Mouse (Mus musculus) CD4-positive naive resting alpha-beta T cell, adult 76 days (primary cell): Measurements from ENCODE around the gene Olfr960. TPM values are rescaled to one million over a fixed set of nuclear protein-coding genes. Genes with fewer than 3 reads are reported as not detected.

Source experiments
- total RNA-seq: library from RNA; stranded (reverse); gene quantifications from one replicate; pipeline ENCODE4 v1.2.4, GENCODE M21; 2023

Olfr960 gene
- total RNA-seq, result not detected

DNA sequence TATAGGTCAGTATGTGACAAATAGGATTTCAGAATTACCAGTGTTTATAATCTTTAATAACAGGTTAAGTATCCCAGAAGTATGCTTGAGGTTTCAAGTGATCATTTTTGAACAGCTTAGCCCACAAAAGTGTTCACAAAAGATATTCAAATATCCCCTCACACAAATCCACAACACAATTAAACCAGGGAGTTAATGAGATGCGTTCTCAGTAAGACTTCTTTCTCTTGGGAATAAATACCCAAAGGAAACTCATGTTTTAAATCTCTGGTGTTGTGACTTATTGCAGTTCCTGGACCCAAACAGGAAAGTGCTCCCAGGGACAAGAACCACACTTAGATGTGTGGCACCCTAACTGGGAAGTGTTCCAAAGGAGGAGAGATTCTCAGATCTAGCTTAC lies at the start of gene Olfr960:
Olfr960 (plus strand) TSS at position 301 of the 400 bp plus-strand sequence.

GRCm38 (mm10) chr9:39575469-39575868 lies 45.7 kb upstream of the Olfr960 start, which contains the start of gene Olfr959:
Olfr959 (minus strand) TSS chr9:39575569.

GRCm38 (mm10) chr9:39603999-39604453 lies 17.1 kb upstream of the Olfr960 start, which contains the start of gene AW551984:
AW551984 (minus strand) TSS chr9:39604403.

DNA sequence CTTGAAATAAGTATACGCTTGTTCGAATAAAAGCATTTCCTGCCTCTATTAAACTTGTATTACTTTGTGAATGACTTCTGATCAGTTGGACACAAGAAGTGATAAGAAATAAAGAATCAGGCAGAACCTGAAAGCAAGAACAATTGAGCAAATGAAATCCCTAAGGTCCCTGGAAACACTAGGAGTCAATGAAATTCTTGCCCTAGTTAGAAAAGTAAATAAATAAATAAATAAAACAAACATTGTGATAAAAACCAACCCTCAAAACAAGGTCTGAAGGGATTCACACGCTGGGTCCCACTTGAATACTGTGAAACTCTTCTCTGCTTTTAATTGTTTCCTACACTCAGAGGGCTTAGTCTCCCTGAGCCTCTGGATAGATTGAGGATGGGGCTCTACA lies 10.8 kb upstream of the Olfr960 start, which contains the start of gene Olfr148:
Olfr148 (plus strand) TSS at position 301 of the 400 bp plus-strand sequence.

DNA sequence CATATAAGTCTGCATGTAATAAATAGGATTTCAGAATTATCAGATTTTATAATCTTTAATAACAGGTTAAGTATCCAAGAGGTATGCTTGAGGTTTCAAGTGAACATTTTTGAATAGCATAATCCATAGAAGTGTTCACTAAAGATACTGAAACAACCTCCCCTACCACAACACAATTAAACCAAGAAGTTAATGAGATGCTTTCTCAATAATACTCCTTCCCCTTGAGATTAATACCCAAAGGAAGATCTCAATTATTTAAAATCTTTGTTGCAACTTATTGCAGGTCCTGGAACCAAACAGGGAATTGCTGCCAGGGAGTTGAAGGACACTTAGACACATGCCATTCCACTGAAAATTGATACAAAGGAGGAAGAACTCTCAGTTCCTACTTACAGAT lies 23.6 kb downstream of the Olfr960 start, which contains the start of gene Olfr961:
Olfr961 (plus strand) TSS at position 301 of the 400 bp plus-strand sequence.

GRCm38 (mm10) chr9:39666905-39667304 lies 45.7 kb downstream of the Olfr960 start, which contains the start of gene Olfr963:
Olfr963 (plus strand) TSS chr9:39667205.

Other genes with a start within 250 kb of the Olfr960 start
- not detected for gene Olfr951, start 234.0 kb upstream of the Olfr960 start, total RNA-seq
- not detected for gene Olfr952, start 194.2 kb upstream of the Olfr960 start, total RNA-seq
- gene Olfr954, start 164.7 kb upstream of the Olfr960 start, total RNA-seq, result not detected
- gene Olfr955, start 149.4 kb upstream of the Olfr960 start, total RNA-seq, result not detected
- not detected for gene Olfr44, start 127.4 kb upstream of the Olfr960 start, total RNA-seq
- gene Olfr957, start 105.6 kb upstream of the Olfr960 start, total RNA-seq, result not detected
- gene Olfr958, start 67.3 kb upstream of the Olfr960 start, total RNA-seq, result not detected
- not detected for gene Olfr959, start 45.8 kb upstream of the Olfr960 start, total RNA-seq
- gene AW551984, start 17.0 kb upstream of the Olfr960 start, total RNA-seq, result not detected
- not detected for gene Olfr148, start 10.7 kb upstream of the Olfr960 start, total RNA-seq
- not detected for gene Olfr961, start 23.7 kb downstream of the Olfr960 start, total RNA-seq
- gene Olfr963, start 45.8 kb downstream of the Olfr960 start, total RNA-seq, result not detected
- not detected for gene Olfr149, start 85.7 kb downstream of the Olfr960 start, total RNA-seq
- gene Olfr965, start 90.0 kb downstream of the Olfr960 start, total RNA-seq, result not detected
- not detected for gene Olfr150, start 109.6 kb downstream of the Olfr960 start, total RNA-seq
- gene Olfr967, start 124.9 kb downstream of the Olfr960 start, total RNA-seq, result not detected
- gene Olfr968, start 161.9 kb downstream of the Olfr960 start, total RNA-seq, result not detected
- not detected for gene Olfr969, start 169.6 kb downstream of the Olfr960 start, total RNA-seq
- gene Olfr970, start 187.5 kb downstream of the Olfr960 start, total RNA-seq, result not detected
- gene Olfr971, start 215.5 kb downstream of the Olfr960 start, total RNA-seq, result not detected
- not detected for gene Olfr972, start 245.0 kb downstream of the Olfr960 start, total RNA-seq